Mouse (Mus musculus) midbrain, postnatal 0 days (tissue): ENCODE results near the gene Sbds. TPM values are rescaled to one million over a fixed set of nuclear protein-coding genes. Genes with fewer than 3 reads are reported as not detected.

Experiments
- ATAC-seq: fragments of 200-750 bp; cut with Nextera tagmentation; 2 replicates; pipeline ENCODE4 v1.8.0; 2017; ENCODE audit warnings: moderate number of reproducible peaks, mild to moderate bottlenecking, moderate TSS enrichment, moderate library complexity; ENCODE audit not compliant: low FRiP score
- DNase-seq: peaks from one replicate; pipeline ENCODE4 v3.0.0-alpha.2; 2015; ENCODE audit warnings: low spot score
- H3K27ac ChIP-seq: fragments of 300-500 bp; sonication (generic); 2 replicates; pipeline ENCODE4 v1.5.1; 2014; ENCODE audit warnings: low read depth, mild to moderate bottlenecking, low read length, mixed read lengths
- H3K27me3 ChIP-seq: fragments of 300-500 bp; sonication (generic); 2 replicates; pipeline ENCODE4 v1.6.1; 2014; ENCODE audit warnings: low read length, control low read depth, mixed read lengths; ENCODE audit not compliant: insufficient read depth
- H3K36me3 ChIP-seq: fragments of 300-500 bp; sonication (generic); 2 replicates; pipeline ENCODE4 v1.6.1; 2014; ENCODE audit warnings: low read length, control low read depth, mixed read lengths; ENCODE audit not compliant: insufficient read depth
- H3K4me1 ChIP-seq: fragments of 300-500 bp; sonication (generic); 2 replicates; pipeline ENCODE4 v1.6.1; 2014; ENCODE audit warnings: mild to moderate bottlenecking, control low read depth, antibody characterized with exemption, low read length, mixed read lengths; ENCODE audit not compliant: insufficient read depth
- H3K4me2 ChIP-seq: fragments of 300-500 bp; sonication (generic); 2 replicates; pipeline ENCODE4 v1.6.1; 2014; ENCODE audit warnings: low read depth, mild to moderate bottlenecking, low read length, mixed read lengths; ENCODE audit not compliant: poor library complexity, severe bottlenecking
- H3K4me3 ChIP-seq: fragments of 300-500 bp; sonication (generic); 2 replicates; pipeline ENCODE4 v1.5.1; 2014; ENCODE audit warnings: low read depth, mild to moderate bottlenecking, low read length, moderate library complexity
- H3K9ac ChIP-seq: fragments of 300-500 bp; sonication (generic); replicated peaks from 2 replicates; pipeline ENCODE4 v1.6.1; 2014; ENCODE audit warnings: mild to moderate bottlenecking, low read length, moderate library complexity, mixed read lengths; ENCODE audit not compliant: poor library complexity, severe bottlenecking
- H3K9me3 ChIP-seq: fragments of 300-500 bp; sonication (generic); 2 replicates; pipeline ENCODE4 v1.6.1; 2016; ENCODE audit warnings: low read length, control low read depth
- CTCF ChIP-seq: IDR thresholded peaks from 2 replicates; pipeline ENCODE4 v1.5.1; 2016; ENCODE audit warnings: antibody characterized with exemption, mild to moderate bottlenecking
- WGBS: fragments of 180-500 bp; shearing (Covaris S2); extraction: QIAGEN DNeasy Blood & Tissue Kit; methylation state at CpG from one replicate; pipeline ENCODE4 v1.1.7; 2014; 5-methylcytosine and 5-hydroxymethylcytosine counted together
- polyA plus RNA-seq: library from polyadenylated mRNA; unstranded; fragments of >200 nt; fragmentation: Nextera tagmentation; extraction: Ambion mirVana; gene quantifications from 2 replicates; pipeline ENCODE4 v1.2.1, GENCODE M21; 2015
- total RNA-seq: library from RNA; depleted of rRNA; stranded (reverse); fragments of >200 nt; gene quantifications from 2 replicates; pipeline ENCODE4 v1.2.3, GENCODE M21; 2014

Sbds gene
- total and polyA plus RNA-seq, 2 experiments from 2014 or later: 20.3 to 46.4 TPM

- no peak for ATAC-seq
- DNase-seq: peak; percentile 32
- H3K27ac ChIP-seq: no peak overlapping the region
These were observed 38.6 kb upstream of the Sbds start for GRCm38 (mm10) chr5:130293941-130294340.

GRCm38 (mm10) chr5:130292976-130293375 is 37.6 kb upstream of the Sbds start:
- 91% methylated on average over 4 of the region's 4 CpGs for WGBS
- Histone ChIP-seq H3K27me3 (no peaks in the 10 kb centered on the region), H3K9me3 (no peaks in the 10 kb centered on the region), H3K4me2 (no peak overlapping the region), H3K4me1 (no peaks in the 10 kb centered on the region), H3K9ac (no peak overlapping the region), H3K36me3 (peaks cover 9% of the 10 kb centered on the region), H3K27ac (no peak overlapping the region), H3K4me3 (no peak overlapping the region)
- no peak for TF ChIP-seq CTCF
- ATAC-seq: no peak
- DNase-seq: no peak

More at GRCm38 (mm10) chr5:130293941-130294340, 38.6 kb upstream of the Sbds start:
- H3K9me3 ChIP-seq: no peaks in the 10 kb centered on the region
- WGBS: 83% methylated on average over 5 of the region's 5 CpGs
- peaks cover 11% of the 10 kb centered on the region for H3K36me3 ChIP-seq
- no peak overlapping the region for H3K9ac ChIP-seq
- H3K4me3 ChIP-seq: no peak overlapping the region
- H3K4me1 ChIP-seq: no peaks in the 10 kb centered on the region
- H3K4me2 ChIP-seq: no peak overlapping the region
- no peaks in the 10 kb centered on the region for H3K27me3 ChIP-seq
- TF ChIP-seq CTCF: no peak

DNA sequence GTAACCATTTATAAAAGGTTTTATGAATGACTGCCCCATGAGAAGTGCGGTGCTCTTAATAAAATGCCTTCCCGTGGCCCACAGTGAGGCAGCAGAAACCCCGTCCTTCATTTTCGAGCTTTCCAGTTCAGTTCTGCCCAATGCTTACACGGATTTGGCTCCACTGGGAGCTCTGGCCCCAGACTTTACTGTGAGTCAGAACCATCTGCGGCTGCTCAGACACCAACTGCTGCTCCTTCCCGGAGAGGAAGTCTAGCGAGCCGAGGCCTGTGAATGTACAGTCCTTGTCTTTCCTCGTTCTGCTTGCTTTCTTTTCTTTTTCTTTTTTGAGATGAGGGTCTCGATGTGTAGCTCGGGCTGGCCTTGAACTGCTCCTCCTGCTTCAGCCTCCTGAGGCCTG is 35.4 kb upstream of the Sbds start:
- ATAC-seq (no peak), DNase-seq (no peak)
- Histone ChIP-seq H3K4me3 (no peak overlapping the region), H3K27ac (no peak overlapping the region), H3K4me1 (no peaks in the 10 kb centered on the region), H3K36me3 (no peaks in the 10 kb centered on the region), H3K27me3 (no peaks in the 10 kb centered on the region), H3K9me3 (no peaks in the 10 kb centered on the region), H3K9ac (no peak overlapping the region), H3K4me2 (no peak overlapping the region)
- no peak for TF ChIP-seq CTCF
- WGBS: 98% methylated on average over 12 of the region's 12 CpGs

DNA sequence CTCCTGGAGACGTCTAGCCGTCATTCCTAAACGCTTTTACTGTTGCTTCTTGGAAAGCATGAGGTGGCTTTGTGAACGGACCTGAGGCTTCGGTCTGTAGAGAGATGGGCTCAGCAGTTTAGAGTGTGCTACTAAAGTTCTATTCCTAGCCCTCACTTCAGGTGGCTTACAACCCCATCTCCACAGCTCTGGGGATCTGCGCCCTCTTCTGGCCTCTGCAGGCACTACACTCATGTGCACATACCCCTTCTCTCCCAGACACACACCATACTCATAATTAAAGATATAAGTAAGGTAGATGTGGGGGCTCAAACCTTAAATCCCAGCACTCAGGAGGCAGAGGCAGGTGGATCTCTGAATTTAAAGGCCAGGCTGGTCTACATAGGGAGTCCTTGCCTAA is 34.9 kb upstream of the Sbds start:
- Histone ChIP-seq H3K4me3 (no peak overlapping the region), H3K4me1 (no peaks in the 10 kb centered on the region), H3K27ac (no peak overlapping the region), H3K36me3 (no peaks in the 10 kb centered on the region), H3K27me3 (no peaks in the 10 kb centered on the region), H3K9me3 (no peaks in the 10 kb centered on the region), H3K9ac (no peak overlapping the region), H3K4me2 (no peak overlapping the region)
- 98% methylated on average over 6 of the region's 6 CpGs for WGBS
- ATAC-seq: no peak
- no peak for DNase-seq
- peak; percentile 20; the same call in 1 of the 2 replicates for TF ChIP-seq CTCF

- no peak overlapping the region for H3K9ac ChIP-seq
- H3K4me2 ChIP-seq: no peak overlapping the region
- WGBS: 90% methylated on average over 7 of the region's 7 CpGs
- no peak overlapping the region for H3K27ac ChIP-seq
- no peaks in the 10 kb centered on the region for H3K9me3 ChIP-seq
- H3K27me3 ChIP-seq: no peaks in the 10 kb centered on the region
- TF ChIP-seq CTCF: no peak
- no peaks in the 10 kb centered on the region for H3K4me1 ChIP-seq
- ATAC-seq: no peak
- H3K36me3 ChIP-seq: peaks cover 16% of the 10 kb centered on the region
- no peak for DNase-seq
- H3K4me3 ChIP-seq: no peak overlapping the region
These were observed 32.8 kb upstream of the Sbds start for GRCm38 (mm10) chr5:130288106-130288505.

DNA sequence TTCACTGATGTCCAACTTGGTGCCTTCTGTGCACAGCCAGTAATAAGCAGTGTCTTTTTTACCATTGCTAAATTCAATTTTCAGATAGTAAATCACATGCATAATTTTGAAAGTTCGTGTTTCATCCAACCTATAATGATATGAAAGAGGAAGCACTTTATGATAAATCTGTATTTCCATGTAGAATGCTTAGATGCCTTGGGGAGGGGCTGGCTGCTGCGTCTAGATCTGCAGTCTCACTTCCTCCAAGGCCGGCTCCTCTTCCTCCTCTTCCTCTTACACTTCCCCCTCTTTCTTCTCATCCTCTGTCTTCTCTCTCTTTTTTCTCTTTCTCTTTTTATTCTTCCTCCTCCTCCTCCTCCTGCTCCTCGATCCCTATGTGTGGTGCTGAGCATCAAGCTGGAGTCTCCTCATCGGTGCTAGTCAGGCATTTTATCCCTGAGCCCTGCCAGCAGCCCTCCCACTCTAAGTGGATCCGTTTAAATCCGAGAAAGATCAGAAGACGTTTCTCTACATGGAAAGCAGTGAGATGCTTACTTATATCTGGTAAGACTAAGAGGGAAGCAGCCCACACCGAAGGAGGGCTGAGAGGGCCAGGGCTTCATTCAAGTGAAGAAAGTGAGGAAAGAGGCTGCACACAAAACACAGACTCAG is 27.9 kb upstream of the Sbds start:
- Histone ChIP-seq H3K36me3 (peaks cover 36% of the 10 kb centered on the region), H3K4me1 (no peaks in the 10 kb centered on the region), H3K9me3 (no peaks in the 10 kb centered on the region), H3K4me3 (no peak overlapping the region), H3K4me2 (no peak overlapping the region), H3K27me3 (no peaks in the 10 kb centered on the region), H3K9ac (no peak overlapping the region), H3K27ac (no peak overlapping the region)
- 97% methylated on average over 9 of the region's 9 CpGs for whole genome bisulfite sequencing
- no peak for TF ChIP-seq CTCF
- no peak for DNase-seq
- no peak for ATAC-seq
